Mouse (Mus musculus) cerebellum, adult 2 months (tissue): ENCODE results near the gene Vwa7.

ENCODE experiments used
- CTCF ChIP-seq: fragments of 200-500 bp; IDR thresholded peaks from 2 replicates; pipeline ENCODE4 v1.5.1; 2011; ENCODE audit warnings: low read depth, mild to moderate bottlenecking, control low read depth, low read length, moderate library complexity, borderline replicate concordance; ENCODE audit not compliant: insufficient read depth
- POLR2A ChIP-seq: fragments of 200-500 bp; IDR thresholded peaks from 2 replicates; pipeline ENCODE4 v1.6.1; 2011; ENCODE audit warnings: low read length, control low read depth, borderline replicate concordance; ENCODE audit not compliant: insufficient read depth

DNA sequence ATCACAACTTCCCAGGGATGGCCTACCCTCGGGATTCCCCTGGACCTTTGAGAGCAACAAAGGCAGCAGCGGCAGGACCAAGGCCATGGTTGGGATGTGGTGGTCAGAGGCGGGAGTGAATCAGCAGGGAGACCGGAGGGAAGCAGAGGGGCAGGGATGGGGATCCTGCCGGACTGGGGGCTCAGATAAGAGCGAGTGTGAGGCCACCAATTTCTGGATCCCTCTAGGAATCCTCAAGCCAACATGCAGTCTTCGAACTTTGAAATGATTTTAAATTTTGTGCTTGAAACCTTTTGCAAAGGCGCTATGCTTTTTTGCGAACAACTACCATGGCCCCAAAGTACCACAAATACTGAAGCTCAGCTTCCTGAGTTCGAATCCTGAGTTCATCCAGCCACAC, 49.7 kb downstream of the Vwa7 start, which contains the start of gene Mpig6b:
- TF ChIP-seq POLR2A = no peak
- TF ChIP-seq CTCF = no peak
